Mouse (Mus musculus) megakaryocyte, adult 5-6 weeks (primary cell): ENCODE measurements around the gene Cenpc1. TPM values are rescaled to one million over a fixed set of nuclear protein-coding genes. Genes with fewer than 3 reads are reported as not detected.

Experiments
- ATAC-seq: 2 replicates; pipeline ENCODE4 v1.8.0; 2016; ENCODE audit warnings: mild to moderate bottlenecking, inconsistent platforms; ENCODE audit not compliant: poor library complexity, severe bottlenecking
- total RNA-seq, 2 experiments: library from RNA; stranded (forward) in 1 of 2; stranded (reverse) in 1 of 2; fragments of 153-499, 151-499 nt in 1 of 2; fragments of 221-1000, 200-1000 nt in 1 of 2; gene quantifications; 2 replicates each; pipeline versions ENCODE4 v1.2.3 to v1.2.4; 2015 to 2017

Gene Cenpc1
- total RNA-seq (2015) (38.7 and 43.2 TPM in 2 replicates), total RNA-seq (2017) (40.5 and 44.6 TPM in 2 replicates)

- ATAC-seq, result peak; percentile 81
Observed at GRCm38 (mm10) chr5:86065101-86065875, at the start of gene Cenpc1. Cenpc1 (minus strand) TSS chr5:86065583.

GRCm38 (mm10) chr5:86113997-86114396 lies 48.6 kb upstream of the Cenpc1 start:
- no peak for ATAC-seq

- ATAC-seq, result no peak
Observed at GRCm38 (mm10) chr5:86113037-86113436, 47.7 kb upstream of the Cenpc1 start.

- no peak for ATAC-seq
Observed at GRCm38 (mm10) chr5:86111074-86111473, 45.7 kb upstream of the Cenpc1 start.

GRCm38 (mm10) chr5:86106610-86107009 lies 41.2 kb upstream of the Cenpc1 start:
- ATAC-seq, result no peak

- ATAC-seq, result no peak
Observed at GRCm38 (mm10) chr5:86102176-86102575, 36.8 kb upstream of the Cenpc1 start.

- peak; percentile 93 for ATAC-seq
Observed at GRCm38 (mm10) chr5:86100621-86101020, 35.2 kb upstream of the Cenpc1 start.

- 0 out of 2 replicates have a peak, but pooled peaks have one; percentile 31 for ATAC-seq
Observed at GRCm38 (mm10) chr5:86098988-86099387, 33.6 kb upstream of the Cenpc1 start.

- no peak for ATAC-seq
Observed at GRCm38 (mm10) chr5:86094754-86095153, 29.4 kb upstream of the Cenpc1 start.

GRCm38 (mm10) chr5:86086751-86087150 lies 21.4 kb upstream of the Cenpc1 start:
- ATAC-seq, result peak; percentile 67

- peak; percentile 97 for ATAC-seq
Observed at GRCm38 (mm10) chr5:86084979-86085378, 19.6 kb upstream of the Cenpc1 start.

GRCm38 (mm10) chr5:86083987-86084386 lies 18.6 kb upstream of the Cenpc1 start:
- no peak for ATAC-seq

- ATAC-seq, result peak; percentile 92
Observed at GRCm38 (mm10) chr5:86078720-86079334, 13.4 kb upstream of the Cenpc1 start.

GRCm38 (mm10) chr5:86072756-86073386 lies 7.5 kb upstream of the Cenpc1 start:
- ATAC-seq, result no peak

- ATAC-seq, result peak; percentile 62
Observed at GRCm38 (mm10) chr5:86071538-86071937, 6.2 kb upstream of the Cenpc1 start, which contains the start of gene Stap1. Stap1 (plus strand) TSS chr5:86071746.

- no peak for ATAC-seq
Observed at GRCm38 (mm10) chr5:86069121-86069520, 3.7 kb upstream of the Cenpc1 start.

- peak; percentile 28 for ATAC-seq
Observed at GRCm38 (mm10) chr5:86068451-86068850, 3.1 kb upstream of the Cenpc1 start.

GRCm38 (mm10) chr5:86066551-86066929 lies 1.2 kb upstream of the Cenpc1 start:
- ATAC-seq, result peak; percentile 61

GRCm38 (mm10) chr5:86065876-86066550 lies 630 bp upstream of the Cenpc1 start:
- peak; percentile 2; the same call in 1 of the 2 replicates for ATAC-seq

- no peak for ATAC-seq
Observed at GRCm38 (mm10) chr5:86063501-86063900, 1.9 kb downstream of the Cenpc1 start.

- no peak for ATAC-seq
Observed at GRCm38 (mm10) chr5:86029820-86030219, 35.6 kb downstream of the Cenpc1 start.
